Mouse (Mus musculus) mouse embryonic stem cell (cell line): ENCODE measurements around the gene Kcnab2.

Experiments used
- in situ Hi-C, 2 experiments: fragments of 300-500 bp; cut with MboI; formaldehyde crosslinking; loops; 1 replicate in 1 of 2; 3 replicates in 1 of 2; pipeline ENCODE4 v1.14.3; 2019 to 2020; ENCODE audit warnings: low sequenced_read_pairs in 2 of 2, low pct_unique_long_range_greater_than_20kb in 1 of 2, mixed read lengths in 1 of 2; ENCODE audit not compliant: unreplicated experiment in 1 of 2

The Kcnab2 gene

GRCm38 (mm10) chr4:152457673-152458072 is 20.0 kb downstream of the Kcnab2 start:
- in situ Hi-C loops = no loop called here

GRCm38 (mm10) chr4:152456609-152457008 is 21.1 kb downstream of the Kcnab2 start:
- in situ Hi-C loops = no loop called here

GRCm38 (mm10) chr4:152454153-152454552 is 23.5 kb downstream of the Kcnab2 start:
- in situ Hi-C loops = no loop called here

- in situ Hi-C loops = no loop called here
These were observed 24.6 kb downstream of the Kcnab2 start for GRCm38 (mm10) chr4:152453079-152453478.

GRCm38 (mm10) chr4:152451371-152451770 is 26.3 kb downstream of the Kcnab2 start:
- in situ Hi-C loops = no loop called here

- in situ Hi-C loops = no loop called here
These were observed 29.0 kb downstream of the Kcnab2 start for GRCm38 (mm10) chr4:152448666-152449018.

GRCm38 (mm10) chr4:152447731-152448665 is 29.7 kb downstream of the Kcnab2 start:
- in situ Hi-C loops = no loop called here

- in situ Hi-C loops = no loop called here
These were observed 31.5 kb downstream of the Kcnab2 start for GRCm38 (mm10) chr4:152446178-152446577.

- in situ Hi-C loops = no loop called here
These were observed 36.1 kb downstream of the Kcnab2 start for GRCm38 (mm10) chr4:152441536-152441935.

GRCm38 (mm10) chr4:152440882-152441281 is 36.8 kb downstream of the Kcnab2 start:
- in situ Hi-C loops = no loop called here

- in situ Hi-C loops = loop anchor here (5.0 to 10.0 kb wide), 5 partner anchors 90 to 263 kb away; partner anchors contain the start of gene Acot7 (in 1 of the 2)
These were observed 42.4 kb downstream of the Kcnab2 start for GRCm38 (mm10) chr4:152435255-152435654.

GRCm38 (mm10) chr4:152434836-152435235 is 42.8 kb downstream of the Kcnab2 start:
- in situ Hi-C loops = loop anchor here (5.0 to 10.0 kb wide), 5 partner anchors 90 to 263 kb away; partner anchors contain the start of gene Acot7 (in 1 of the 2)

- in situ Hi-C loops = loop anchor here (10.0 kb wide), 3 partner anchors 88 to 258 kb away; partner anchors contain the start of gene Acot7 (in 1 of the 2)
These were observed 45.4 kb downstream of the Kcnab2 start for GRCm38 (mm10) chr4:152432308-152432707.

GRCm38 (mm10) chr4:152428259-152428658 is 49.4 kb downstream of the Kcnab2 start:
- in situ Hi-C loops = no loop called here

GRCm38 (mm10) chr4:152424922-152425321 is 52.7 kb downstream of the Kcnab2 start:
- in situ Hi-C loops = no loop called here

GRCm38 (mm10) chr4:152424341-152424740 is 53.3 kb downstream of the Kcnab2 start:
- in situ Hi-C loops = no loop called here

GRCm38 (mm10) chr4:152423576-152423975 is 54.1 kb downstream of the Kcnab2 start:
- in situ Hi-C loops = no loop called here

GRCm38 (mm10) chr4:152418229-152419060 is 59.2 kb downstream of the Kcnab2 start:
- in situ Hi-C loops = no loop called here

GRCm38 (mm10) chr4:152412524-152413080 is 65.1 kb downstream of the Kcnab2 start:
- in situ Hi-C loops = no loop called here
